Mouse (Mus musculus): ENCODE measurements around the gene Ksr1.
A peak's percentile ranks its signal among the peaks of the same experiment; 100 is the strongest.

- TF ChIP-seq CTCF (IDR thresholded peaks at IDR 0.05; ENCODE audit: low read depth) (0 out of 2 replicates have a peak, but pooled peaks have one; percentile 4), EP300 (IDR thresholded peaks at IDR 0.05; ENCODE audit: low read depth) (no peak)
These were observed 4.7 kb downstream of the Ksr1 start for GRCm38 (mm10) chr11:79141235-79142109.

Measured in liver, postnatal 0 days (tissue).